Mouse (Mus musculus) liver, postnatal 0 days (tissue): ENCODE data around the gene Zfp609. TPM values are rescaled to one million over a fixed set of nuclear protein-coding genes. Genes with fewer than 3 reads are reported as not detected.

Source experiments
- ATAC-seq: fragments of 200-750 bp; cut with Nextera tagmentation; 2 replicates; pipeline ENCODE4 v1.8.0; 2017; ENCODE audit warnings: mild to moderate bottlenecking, moderate library complexity
- DNase-seq: peaks from one replicate; pipeline ENCODE4 v3.0.0-alpha.2; 2016
- H3K27ac ChIP-seq: fragments of 300-500 bp; sonication (generic); 2 replicates; pipeline ENCODE4 v1.5.1; 2014; ENCODE audit warnings: antibody characterized with exemption, moderate library complexity, mild to moderate bottlenecking, low read depth
- H3K27me3 ChIP-seq: fragments of 300-500 bp; sonication (generic); 2 replicates; pipeline ENCODE4 v1.6.1; 2014; ENCODE audit warnings: low read length, control low read depth, mixed read lengths; ENCODE audit not compliant: insufficient read depth
- H3K36me3 ChIP-seq: fragments of 300-500 bp; sonication (generic); replicated peaks from 2 replicates; pipeline ENCODE4 v1.6.1; 2014; ENCODE audit warnings: mild to moderate bottlenecking, control low read depth, low read length, moderate library complexity, mixed read lengths; ENCODE audit not compliant: insufficient read depth
- H3K4me1 ChIP-seq: fragments of 300-500 bp; sonication (generic); 2 replicates; pipeline ENCODE4 v1.6.1; 2014; ENCODE audit warnings: antibody characterized with exemption, mild to moderate bottlenecking, control low read depth; ENCODE audit not compliant: insufficient read depth
- H3K4me2 ChIP-seq: fragments of 300-500 bp; sonication (generic); 2 replicates; pipeline ENCODE4 v1.6.1; 2014; ENCODE audit warnings: low read depth, mild to moderate bottlenecking, low read length, moderate library complexity, mixed read lengths
- H3K4me3 ChIP-seq: fragments of 300-500 bp; sonication (generic); 2 replicates; pipeline ENCODE4 v1.5.1; 2014; ENCODE audit warnings: low read depth, low read length
- H3K9ac ChIP-seq: fragments of 300-500 bp; sonication (generic); replicated peaks from 2 replicates; pipeline ENCODE4 v1.6.1; 2014; ENCODE audit warnings: mild to moderate bottlenecking, moderate library complexity
- H3K9me3 ChIP-seq: fragments of 300-500 bp; sonication (generic); 2 replicates; pipeline ENCODE4 v1.6.1; 2016; ENCODE audit warnings: mild to moderate bottlenecking, control low read depth, low read length, mixed read lengths
- CTCF ChIP-seq: sonication (generic); IDR thresholded peaks from 2 replicates; pipeline ENCODE4 v1.5.1; 2016; ENCODE audit warnings: antibody characterized with exemption, low read depth
- EP300 ChIP-seq: IDR thresholded peaks from 2 replicates; pipeline ENCODE4 v1.6.1; 2016; ENCODE audit warnings: antibody characterized with exemption, low read depth, mild to moderate bottlenecking
- WGBS: fragments of 180-500 bp; shearing (Covaris S2); extraction: QIAGEN DNeasy Blood & Tissue Kit; methylation state at CpG from one replicate; pipeline ENCODE4 v1.1.7; 2014; ENCODE audit not compliant: insufficient replicate concordance; 5-methylcytosine and 5-hydroxymethylcytosine counted together
- polyA plus RNA-seq: library from polyadenylated mRNA; unstranded; fragments of >200 nt; fragmentation: Nextera tagmentation; extraction: Ambion mirVana; gene quantifications from 2 replicates; pipeline ENCODE4 v1.2.1, GENCODE M21; 2015

The Zfp609 gene
- polyA plus RNA-seq, 1 experiment from 2014 or later: 2.8 TPM

DNA sequence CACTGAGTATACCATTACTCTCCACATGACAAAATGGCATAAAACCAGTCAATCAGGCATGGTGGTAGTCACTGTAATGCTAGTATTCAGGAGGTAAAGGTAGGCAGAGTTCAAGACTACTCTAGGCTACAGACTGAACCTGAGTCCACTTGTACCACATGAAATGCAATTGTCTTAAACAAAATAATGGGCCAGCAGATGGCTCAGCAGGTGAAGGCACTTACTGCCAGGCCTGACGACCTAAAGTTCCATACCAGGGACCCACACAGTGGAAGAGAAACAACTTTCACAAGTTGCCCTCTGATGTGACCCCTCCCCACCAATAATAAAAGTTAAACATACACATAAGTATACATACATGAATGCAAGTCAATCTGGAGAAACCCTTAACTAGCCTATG is 19.5 kb downstream of the Zfp609 start:
- ATAC-seq: no peak
- no peaks in the 10 kb centered on the region for H3K9me3 ChIP-seq
- peaks cover 5% of the 10 kb centered on the region; the same call in 1 of the 2 replicates for H3K4me1 ChIP-seq
- no peak for DNase-seq
- no peaks in the 10 kb centered on the region for H3K27me3 ChIP-seq
- H3K4me2 ChIP-seq: no peak overlapping the region
- 70% methylated on average over 1 of the region's 1 CpGs for WGBS
- no peak overlapping the region for H3K9ac ChIP-seq
- H3K36me3 ChIP-seq: no peaks in the 10 kb centered on the region
- H3K27ac ChIP-seq: no peak overlapping the region
- no peak overlapping the region for H3K4me3 ChIP-seq
- TF ChIP-seq EP300 (no peak), CTCF (no peak)

DNA sequence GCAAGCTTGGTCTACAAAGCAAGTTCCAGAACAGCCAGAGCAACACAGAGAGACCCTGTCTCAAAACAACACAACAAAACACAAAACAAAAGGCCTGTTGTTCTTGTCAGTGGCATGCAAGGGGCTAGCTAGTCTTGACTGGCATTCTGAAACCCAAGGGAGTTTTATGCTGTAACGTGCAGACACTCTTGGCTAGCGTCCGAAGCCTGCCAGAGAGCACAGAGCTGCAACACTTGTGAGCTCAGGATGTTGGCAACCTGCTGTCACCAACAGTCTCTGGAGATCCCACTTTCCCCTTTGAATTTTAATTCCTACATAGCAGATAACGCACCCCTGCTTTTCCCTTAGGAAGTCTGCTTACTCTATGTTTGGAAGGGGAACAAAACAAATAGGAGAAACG is 20.1 kb downstream of the Zfp609 start:
- WGBS: 68% methylated on average over 5 of the region's 5 CpGs
- peaks cover 5% of the 10 kb centered on the region; the same call in 1 of the 2 replicates for H3K4me1 ChIP-seq
- H3K4me2 ChIP-seq: no peak overlapping the region
- H3K27ac ChIP-seq: no peak overlapping the region
- H3K9ac ChIP-seq: no peak overlapping the region
- ATAC-seq (no peak), DNase-seq (no peak)
- TF ChIP-seq CTCF: no peak
- TF ChIP-seq EP300: no peak
- H3K36me3 ChIP-seq: no peaks in the 10 kb centered on the region
- H3K4me3 ChIP-seq: no peak overlapping the region
- H3K9me3 ChIP-seq: no peaks in the 10 kb centered on the region
- no peaks in the 10 kb centered on the region for H3K27me3 ChIP-seq

DNA sequence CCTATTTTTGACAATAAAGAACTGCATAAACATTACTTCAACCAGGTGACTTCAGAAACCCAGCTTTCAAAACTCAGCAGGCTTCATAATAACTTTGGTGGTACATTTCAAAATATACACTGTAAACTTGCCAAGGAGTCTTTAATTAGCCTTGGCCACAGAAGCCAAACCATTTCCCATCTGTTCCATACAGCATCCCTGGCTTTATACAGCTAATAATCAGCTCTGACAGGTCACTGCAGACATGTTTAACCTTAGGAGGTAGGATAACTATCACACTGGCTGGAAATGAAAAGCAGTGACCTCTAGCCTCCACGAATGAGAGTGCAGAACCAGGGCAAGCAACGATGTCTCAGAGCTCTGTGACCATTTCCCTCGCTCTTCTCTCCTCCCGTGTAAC is 27.6 kb downstream of the Zfp609 start:
- Histone ChIP-seq H3K4me3 (no peak overlapping the region), H3K9ac (no peak overlapping the region), H3K27me3 (no peaks in the 10 kb centered on the region), H3K4me1 (no peaks in the 10 kb centered on the region; the same call in 1 of the 2 replicates), H3K27ac (no peak overlapping the region), H3K36me3 (no peaks in the 10 kb centered on the region), H3K9me3 (no peaks in the 10 kb centered on the region), H3K4me2 (no peak overlapping the region)
- no peak for DNase-seq
- TF ChIP-seq EP300: no peak
- no peak for TF ChIP-seq CTCF
- 72% methylated on average over 4 of the region's 4 CpGs for WGBS
- no peak for ATAC-seq

DNA sequence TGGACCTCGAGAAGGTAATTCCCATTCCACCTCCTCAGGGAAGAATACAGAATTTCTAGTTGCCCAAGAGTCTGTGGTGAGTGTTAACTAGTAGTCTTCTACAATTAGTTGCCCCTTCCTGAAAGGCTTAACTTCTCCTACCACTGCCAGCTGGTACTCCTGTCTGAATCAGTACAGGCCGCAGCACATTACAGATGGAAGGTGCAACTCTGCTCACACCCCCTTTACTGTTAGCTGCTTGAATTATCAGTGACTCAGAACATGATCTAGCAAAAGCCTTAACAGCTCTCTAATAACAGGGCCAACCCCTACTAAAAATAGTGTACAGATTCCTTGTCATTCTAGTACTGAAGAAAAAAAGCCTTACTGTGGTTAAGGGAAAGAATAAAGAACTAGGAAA is 31.7 kb downstream of the Zfp609 start:
- H3K36me3 ChIP-seq: 0 out of 2 replicates have a peak, but pooled peaks cover 2% of the 10 kb centered on the region
- 72% methylated on average over 2 of the region's 2 CpGs for WGBS
- peaks cover 7% of the 10 kb centered on the region; the same call in 1 of the 2 replicates for H3K4me1 ChIP-seq
- no peaks in the 10 kb centered on the region for H3K9me3 ChIP-seq
- no peak for DNase-seq
- ATAC-seq: no peak
- TF ChIP-seq EP300: no peak
- no peak for TF ChIP-seq CTCF
- H3K27me3 ChIP-seq: no peaks in the 10 kb centered on the region
- no peak overlapping the region for H3K4me3 ChIP-seq
- no peak overlapping the region for H3K9ac ChIP-seq
- H3K4me2 ChIP-seq: no peak overlapping the region
- no peak overlapping the region for H3K27ac ChIP-seq

DNA sequence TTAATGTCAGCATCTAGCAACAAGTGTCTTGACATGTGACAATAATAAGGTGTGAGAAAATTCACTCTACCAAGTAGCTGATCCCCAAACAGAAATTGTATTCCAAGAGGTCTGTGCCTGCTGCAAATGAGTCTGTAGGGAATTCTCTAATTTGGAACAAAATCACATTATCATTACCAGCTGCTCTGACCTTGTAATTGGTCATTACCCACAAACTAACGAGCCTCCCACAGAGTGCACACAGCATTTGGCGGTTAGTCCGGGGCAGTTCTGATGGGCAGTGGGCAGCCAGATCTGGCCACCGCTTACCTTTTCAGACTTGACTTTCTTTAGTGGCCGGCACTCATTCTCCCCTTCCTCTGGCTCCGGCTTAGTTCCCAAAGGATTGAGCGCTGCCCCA is 33.1 kb downstream of the Zfp609 start:
- H3K36me3 ChIP-seq: 0 out of 2 replicates have a peak, but pooled peaks cover 2% of the 10 kb centered on the region
- H3K27ac ChIP-seq: no peak overlapping the region
- H3K4me2 ChIP-seq: no peak overlapping the region
- no peaks in the 10 kb centered on the region for H3K9me3 ChIP-seq
- no peaks in the 10 kb centered on the region for H3K27me3 ChIP-seq
- no peak for DNase-seq
- TF ChIP-seq EP300: no peak
- TF ChIP-seq CTCF: no peak
- WGBS: 90% methylated on average over 7 of the region's 7 CpGs
- H3K4me1 ChIP-seq: peaks cover 7% of the 10 kb centered on the region; the same call in 1 of the 2 replicates
- no peak overlapping the region for H3K9ac ChIP-seq
- H3K4me3 ChIP-seq: no peak overlapping the region
- no peak for ATAC-seq

DNA sequence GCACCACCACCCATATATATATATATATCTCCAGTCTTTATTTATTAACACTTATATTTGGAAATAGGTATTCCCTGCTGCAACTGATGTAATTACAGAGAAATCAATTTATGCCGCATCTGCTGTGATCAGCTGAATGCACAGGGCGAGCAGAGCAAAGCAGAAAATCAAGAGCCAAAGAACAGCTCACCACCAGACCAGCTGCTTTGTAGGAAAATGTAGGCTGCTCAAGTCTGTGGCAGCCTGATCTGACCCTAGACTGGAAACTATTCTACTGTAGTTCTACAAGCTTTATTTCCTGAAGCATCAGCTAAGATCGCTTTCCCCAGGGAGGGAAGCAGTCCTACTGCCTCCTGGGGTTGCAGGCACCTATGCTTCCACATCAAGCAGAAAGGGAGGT is 33.9 kb downstream of the Zfp609 start:
- Histone ChIP-seq H3K27ac (no peak overlapping the region), H3K9ac (no peak overlapping the region), H3K4me3 (no peak overlapping the region), H3K4me1 (peaks cover 9% of the 10 kb centered on the region; the same call in 1 of the 2 replicates), H3K4me2 (no peak overlapping the region), H3K27me3 (no peaks in the 10 kb centered on the region), H3K36me3 (0 out of 2 replicates have a peak, but pooled peaks cover 5% of the 10 kb centered on the region), H3K9me3 (no peaks in the 10 kb centered on the region)
- TF ChIP-seq EP300 (no peak), CTCF (no peak)
- ATAC-seq (no peak), DNase-seq (no peak)
- WGBS: 87% methylated on average over 3 of the region's 3 CpGs

DNA sequence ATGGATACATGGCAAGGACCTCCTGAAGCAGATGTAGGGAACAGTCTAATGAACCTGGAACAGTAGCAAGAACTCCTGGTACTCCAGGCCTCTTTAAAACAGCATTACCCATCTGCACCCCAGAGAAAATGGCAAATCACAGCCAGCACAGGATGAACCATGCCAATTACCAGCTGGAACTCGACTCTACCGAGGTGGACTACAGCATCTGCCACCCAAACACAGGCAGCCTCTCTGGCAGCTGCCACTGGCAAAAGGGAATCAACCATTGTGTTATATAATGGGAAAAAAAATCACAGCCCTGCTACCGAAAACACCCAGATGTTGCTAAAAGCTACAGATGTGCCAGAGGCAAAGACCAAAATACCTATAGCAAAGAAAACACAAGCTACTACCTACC is 34.3 kb downstream of the Zfp609 start:
- peaks cover 13% of the 10 kb centered on the region; the same call in 1 of the 2 replicates for H3K4me1 ChIP-seq
- H3K4me3 ChIP-seq: no peak overlapping the region
- H3K9me3 ChIP-seq: no peaks in the 10 kb centered on the region
- TF ChIP-seq EP300 (no peak), CTCF (no peak)
- no peak for DNase-seq
- no peak overlapping the region for H3K27ac ChIP-seq
- H3K4me2 ChIP-seq: no peak overlapping the region
- H3K36me3 ChIP-seq: 0 out of 2 replicates have a peak, but pooled peaks cover 5% of the 10 kb centered on the region
- no peak overlapping the region for H3K9ac ChIP-seq
- no peaks in the 10 kb centered on the region for H3K27me3 ChIP-seq
- no peak for ATAC-seq
- 81% methylated on average over 3 of the region's 3 CpGs for WGBS
